Mouse (Mus musculus) mammary gland, adult 2 months (tissue): Measurements from ENCODE around the gene Nfrkb. TPM values are rescaled to one million over a fixed set of nuclear protein-coding genes. Genes with fewer than 3 reads are reported as not detected.

Experiments
- polyA plus RNA-seq: library from polyadenylated mRNA; depleted of rRNA; stranded (reverse); fragments of >200 nt; gene quantifications from 2 replicates; pipeline ENCODE4 v1.2.3, GENCODE M21; 2012; ENCODE audit warnings: low replicate concordance; rRNA removed

The Nfrkb gene
- polyA plus RNA-seq, result 24.0 and 25.9 TPM in 2 replicates

DNA sequence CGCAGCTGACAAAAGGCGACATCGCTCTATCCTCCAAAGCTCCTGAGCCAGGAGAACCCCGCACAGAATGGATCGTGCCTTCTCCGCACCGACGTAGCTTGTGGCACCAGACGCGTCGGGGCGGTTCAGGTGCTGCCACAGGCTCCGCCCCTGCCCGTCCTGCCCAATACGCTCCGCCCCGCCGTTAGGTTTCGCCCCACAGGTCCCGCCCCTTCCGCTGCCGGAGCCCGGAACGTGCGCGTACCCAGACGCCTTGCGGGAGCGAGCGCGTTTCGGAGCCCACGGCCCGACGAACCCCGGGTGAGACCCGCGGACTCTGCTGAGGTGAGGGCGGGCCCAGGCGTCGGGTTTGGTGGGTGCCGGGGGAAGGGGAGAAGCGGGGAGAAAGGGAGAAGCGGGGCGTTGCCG lies at the start of gene Nfrkb:
TSS of gene Nfrkb (plus strand) at position 246 of the 408 bp plus-strand sequence.

DNA sequence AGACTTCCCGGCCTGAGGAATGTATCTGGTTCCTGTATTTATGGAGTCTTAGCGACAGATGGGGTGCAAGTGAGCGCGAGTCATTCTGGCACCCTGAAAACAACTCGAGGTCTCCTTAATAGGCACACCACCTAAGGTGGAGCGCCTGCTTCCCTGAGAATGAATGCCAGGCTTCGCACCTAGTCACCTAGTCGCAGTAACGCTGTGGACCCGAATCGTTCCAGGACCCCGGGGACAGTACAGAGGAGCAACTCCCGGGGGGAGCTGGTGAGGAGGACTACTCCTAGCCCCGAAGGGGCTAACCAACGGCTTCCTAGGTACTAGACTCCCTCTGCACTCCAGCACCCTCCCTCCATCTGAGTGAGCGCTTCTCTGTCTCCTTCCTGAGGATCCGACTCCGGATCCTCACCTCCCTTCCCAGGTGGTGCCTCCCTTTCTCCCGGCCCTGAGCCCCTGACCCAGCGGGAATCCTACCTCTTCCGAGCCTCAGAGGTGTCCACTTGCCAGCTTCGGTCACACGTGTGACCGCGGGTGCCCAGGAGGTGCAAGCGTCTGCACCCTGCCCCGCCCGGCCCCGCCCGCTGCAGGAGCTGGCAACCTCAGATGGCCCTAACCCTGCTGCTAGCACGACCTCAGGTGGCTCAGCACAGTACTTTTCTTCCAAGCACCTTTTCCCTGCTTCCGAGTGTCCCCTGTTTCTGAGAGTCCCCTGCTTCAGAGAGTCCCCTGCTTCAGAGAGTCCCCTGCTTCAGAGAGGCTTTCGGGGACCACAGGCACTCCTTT lies 77.9 kb downstream of the Nfrkb start, which contains the start of gene Tmem45b:
TSS of gene Tmem45b (minus strand) at position 771 of the 783 bp plus-strand sequence.

Other genes with a start within 250 kb of the Nfrkb start
- 530 and 1,007 TPM in 2 replicates for gene Aplp2, start 174.4 kb upstream of the Nfrkb start, polyA plus RNA-seq
- 8.7 and 9.2 TPM in 2 replicates for gene Prdm10, start 105.7 kb upstream of the Nfrkb start, polyA plus RNA-seq
- 185 and 431 TPM in 2 replicates for gene Tmem45b, start 78.3 kb downstream of the Nfrkb start, polyA plus RNA-seq